Mouse (Mus musculus) heart, postnatal 14 days (tissue): ENCODE measurements around the gene Sec31a. TPM values are rescaled to one million over a fixed set of nuclear protein-coding genes. Genes with fewer than 3 reads are reported as not detected.
"Not testable (repeated sequence)": the region's sequence is repeated elsewhere in the genome, so short reads cannot be mapped to it uniquely, and the experiment has no call there.

ENCODE experiments used
- DNase-seq, 2 experiments: peaks; one replicate each; pipeline ENCODE4 v3.0.0; 2021 to 2022
- intact Hi-C: fragments of 180-260 bp; cut with DNase I; formaldehyde crosslinking; loops from one replicate; pipeline ENCODE4 v1.15.1; 2025
- long read RNA-seq, 2 experiments: library from polyadenylated mRNA; stranded (forward); transcript quantifications; one replicate each; pipeline ENCODE4 v2.0.0; 2021
- total RNA-seq, 2 experiments: library from RNA; stranded (reverse); gene quantifications; 2 replicates each; pipeline ENCODE4 v1.2.3; 2021

Gene Sec31a
- total RNA-seq, result 100 to 1,000 TPM; 114 to 118 TPM
- long read RNA-seq, experiment 1, full-length matches to known transcripts, result 1 of 119 reads
- long read RNA-seq, experiment 1, partial matches to known transcripts, result 33 of 119 reads
- long read RNA-seq, experiment 1, other reads (novel, unspliced or antisense), result 85 of 119 reads
- long read RNA-seq, experiment 2, full-length matches to known transcripts, result 3 of 118 reads
- long read RNA-seq, experiment 2, partial matches to known transcripts, result 20 of 118 reads
- long read RNA-seq, experiment 2, other reads (novel, unspliced or antisense), result 95 of 118 reads

- intact Hi-C loops, result loop anchor here (1.0 to 10.0 kb wide), 3 partner anchors 13 to 441 kb away; partner anchors contain the start of genes 4930524J08Rik and Hnrnpd
Measured at GRCm38 (mm10) chr5:100415761-100416590, at the start of gene Sec31a. TSS of gene Sec31a (minus strand) at chr5:100416234.

GRCm38 (mm10) chr5:100462374-100462773 is 46.3 kb upstream of the Sec31a start:
- no peak for DNase-seq
- intact Hi-C loops, result no loop called here

More at GRCm38 (mm10) chr5:100415761-100416590, at the start of gene Sec31a:
- DNase-seq, result peak; percentile 99 to 100

- no peak for DNase-seq
- intact Hi-C loops, result no loop called here
Measured at GRCm38 (mm10) chr5:100461526-100461925, 45.5 kb upstream of the Sec31a start.

- no peak for DNase-seq
- intact Hi-C loops, result no loop called here
Measured at GRCm38 (mm10) chr5:100459468-100459867, 43.4 kb upstream of the Sec31a start.

GRCm38 (mm10) chr5:100451871-100452270 is 35.8 kb upstream of the Sec31a start:
- DNase-seq, result no peak
- intact Hi-C loops, result no loop called here

- DNase-seq, result no peak
- intact Hi-C loops, result no loop called here
Measured at GRCm38 (mm10) chr5:100438796-100439195, 22.8 kb upstream of the Sec31a start.

- intact Hi-C loops, result no loop called here
- DNase-seq, result no peak
Measured at GRCm38 (mm10) chr5:100437917-100438316, 21.9 kb upstream of the Sec31a start.

- intact Hi-C loops, result no loop called here
- DNase-seq, result no peak
Measured at GRCm38 (mm10) chr5:100437086-100437485, 21.1 kb upstream of the Sec31a start.

- no peak for DNase-seq
- intact Hi-C loops, result loop anchor here (5.0 kb wide), 1 partner anchor 66 kb away; no protein-coding TSS in a partner anchor
Measured at GRCm38 (mm10) chr5:100430966-100431365, 14.9 kb upstream of the Sec31a start.

- intact Hi-C loops, result loop anchor here (5.0 kb wide), 1 partner anchor 67 kb away; no protein-coding TSS in a partner anchor
- DNase-seq, result no peak
Measured at GRCm38 (mm10) chr5:100430076-100430390, 14.0 kb upstream of the Sec31a start.

- intact Hi-C loops, result loop anchor here (1.0 to 10.0 kb wide), 4 partner anchors 13 to 245 kb away; partner anchors contain the start of genes Cops4, Coq2 and Sec31a
- peak; percentile 90 to 94 for DNase-seq
Measured at GRCm38 (mm10) chr5:100429344-100430075, 13.5 kb upstream of the Sec31a start.

GRCm38 (mm10) chr5:100428734-100429343 is 12.8 kb upstream of the Sec31a start:
- intact Hi-C loops, result loop anchor here (1.0 to 10.0 kb wide), 3 partner anchors 13 to 246 kb away; partner anchors contain the start of genes Cops4, Coq2 and Sec31a
- no peak for DNase-seq

- intact Hi-C loops, result loop anchor here (5.0 to 10.0 kb wide), 2 partner anchors 89 to 247 kb away; partner anchors contain the start of genes Cops4 and Coq2
- DNase-seq, result no peak
Measured at GRCm38 (mm10) chr5:100428031-100428733, 12.1 kb upstream of the Sec31a start.

GRCm38 (mm10) chr5:100427276-100427675 is 11.2 kb upstream of the Sec31a start:
- intact Hi-C loops, result loop anchor here (5.0 to 10.0 kb wide), 2 partner anchors 90 to 248 kb away; partner anchors contain the start of genes Cops4 and Coq2
- DNase-seq, result no peak

- not testable (repeated sequence) for DNase-seq
- intact Hi-C loops, result loop anchor here (5.0 to 10.0 kb wide), 2 partner anchors 91 to 249 kb away; partner anchors contain the start of genes Cops4 and Coq2
Measured at GRCm38 (mm10) chr5:100425823-100426222, 9.8 kb upstream of the Sec31a start.

- intact Hi-C loops, result loop anchor here (10.0 kb wide), 1 partner anchor 251 kb away; the partner anchor contains the start of gene Coq2
- DNase-seq, result no peak
Measured at GRCm38 (mm10) chr5:100424252-100424651, 8.2 kb upstream of the Sec31a start.

- DNase-seq, result no peak
- intact Hi-C loops, result loop anchor here (10.0 kb wide), 1 partner anchor 251 kb away; the partner anchor contains the start of gene Coq2
Measured at GRCm38 (mm10) chr5:100423626-100424025, 7.6 kb upstream of the Sec31a start.

- intact Hi-C loops, result loop anchor here (5.0 to 10.0 kb wide), 2 partner anchors 78 to 444 kb away; partner anchors contain the start of genes 4930524J08Rik and Hnrnpd
- no peak for DNase-seq
Measured at GRCm38 (mm10) chr5:100418861-100419260, 2.8 kb upstream of the Sec31a start.

- DNase-seq, result no peak
- intact Hi-C loops, result loop anchor here (5.0 to 10.0 kb wide), 2 partner anchors 79 to 443 kb away; partner anchors contain the start of genes 4930524J08Rik and Hnrnpd
Measured at GRCm38 (mm10) chr5:100418077-100418476, 2.0 kb upstream of the Sec31a start.
